8 mouse cellular contexts compared by ENCODE assay signal in the genomic region with DNA sequence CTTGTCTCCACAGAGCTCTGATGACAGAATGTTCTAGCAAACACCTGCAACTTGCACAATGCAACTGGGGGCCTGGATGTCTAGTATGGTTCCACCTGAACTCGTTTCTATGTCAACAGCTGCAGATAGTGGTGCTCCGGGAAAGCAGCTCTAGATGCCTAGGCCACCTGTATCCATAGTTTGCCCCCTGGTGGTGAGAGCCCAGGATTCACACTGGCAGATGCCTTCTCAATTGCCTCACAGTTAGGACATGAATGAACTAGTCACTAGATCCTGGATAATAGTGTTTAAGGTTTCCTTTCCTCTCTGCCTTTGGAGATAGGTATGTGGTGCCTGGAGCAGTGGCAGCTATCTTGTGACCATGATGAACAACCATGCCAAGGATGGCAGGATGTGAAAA.
DNase-seq lines count a peak whose midpoint lies in the region; ATAC-seq and TF ChIP-seq lines count a peak whose summit lies in the region.
"Had no signal": no experiment of that assay in that cellular context is flagged by ENCODE, and none has a peak within 500 bp of the region (broad histone marks: within the 10 kb centered on the region; RNA-seq: fewer than 3 reads in every experiment).

No protein-coding gene starts in this region.

- H3K27ac ChIP-seq in forebrain, postnatal 0 days (ENCODE audit: low read depth, low read length): no peak overlapping the region
- H3K27ac ChIP-seq in hindbrain, postnatal 0 days: no peak overlapping the region

- 14% methylated on average over 2 of the region's 2 CpGs for WGBS in forebrain, postnatal 0 days
- WGBS in hindbrain, postnatal 0 days: 26% methylated on average over 2 of the region's 2 CpGs

- H3K4me2 ChIP-seq in forebrain, postnatal 0 days (ENCODE audit: low read depth): no peak overlapping the region
- H3K4me2 ChIP-seq in hindbrain, postnatal 0 days (ENCODE audit: low read depth, low read length): no peak overlapping the region

- H3K36me3 ChIP-seq in forebrain, postnatal 0 days (ENCODE audit: insufficient read depth): 0 out of 2 replicates have a peak, but pooled peaks cover 3% of the 10 kb centered on the region
- no peaks in the 10 kb centered on the region for H3K36me3 ChIP-seq in hindbrain, postnatal 0 days (ENCODE audit: insufficient read depth, low read length)

- peak; percentile 82 for TF ChIP-seq CTCF in forebrain, postnatal 0 days (IDR thresholded peaks at IDR 0.05; ENCODE audit: low read depth)
- TF ChIP-seq CTCF in hindbrain, postnatal 0 days (IDR thresholded peaks at IDR 0.05; ENCODE audit: low read depth): peak; percentile 78

- H3K4me1 ChIP-seq in forebrain, postnatal 0 days (ENCODE audit: insufficient read depth): no peaks in the 10 kb centered on the region
- H3K4me1 ChIP-seq in hindbrain, postnatal 0 days (ENCODE audit: insufficient read depth, low read length): no peaks in the 10 kb centered on the region

- H3K27me3 ChIP-seq in forebrain, postnatal 0 days (ENCODE audit: insufficient read depth, low read length): no peaks in the 10 kb centered on the region
- no peaks in the 10 kb centered on the region for H3K27me3 ChIP-seq in hindbrain, postnatal 0 days (ENCODE audit: insufficient read depth, low read length)

- H3K4me3 ChIP-seq in forebrain, postnatal 0 days (ENCODE audit: low read depth, low read length): no peak overlapping the region
- no peak overlapping the region for H3K4me3 ChIP-seq in hindbrain, postnatal 0 days (ENCODE audit: low read length)
- H3K4me3 ChIP-seq: megakaryocyte, embryonic 14.5 days had no signal

- peak; percentile 53; the same call in 1 of the 2 replicates for ATAC-seq in forebrain, postnatal 0 days
- 0 out of 2 replicates have a peak, but pooled peaks have one; percentile 51 for ATAC-seq in hindbrain, postnatal 0 days

- H3K9me3 ChIP-seq in forebrain, postnatal 0 days (ENCODE audit: low read length): no peaks in the 10 kb centered on the region
- no peaks in the 10 kb centered on the region for H3K9me3 ChIP-seq in hindbrain, postnatal 0 days (ENCODE audit: low read length)

- no peak overlapping the region for H3K9ac ChIP-seq in forebrain, postnatal 0 days
- H3K9ac ChIP-seq in hindbrain, postnatal 0 days (replicated peaks; ENCODE audit: low read length): no peak overlapping the region

- peak; percentile 72 for DNase-seq in T-cell, adult 2 months (ENCODE audit: low spot score)
- peak; percentile 87 to 88 for DNase-seq in cerebellum, adult 18-20 months
- peak; percentile 65 for DNase-seq in forebrain, postnatal 0 days
- peak; percentile 72 for DNase-seq in hindbrain, postnatal 0 days (ENCODE audit: low spot score)
- peak; percentile 77 to 79 for DNase-seq in left cerebral cortex, adult 18-20 months (ENCODE audit: low spot score in 2 of 2)
- peak; percentile 58 for DNase-seq in mesoderm, embryonic 11.5 days (ENCODE audit: low read depth, low spot score)
- DNase-seq in spleen, postnatal 36 days (ENCODE audit: low spot score in 2 of 2): peak; percentile 59 to 65
